Comparison of ENCODE assay signal across 25 mouse cellular contexts in the genomic region with DNA sequence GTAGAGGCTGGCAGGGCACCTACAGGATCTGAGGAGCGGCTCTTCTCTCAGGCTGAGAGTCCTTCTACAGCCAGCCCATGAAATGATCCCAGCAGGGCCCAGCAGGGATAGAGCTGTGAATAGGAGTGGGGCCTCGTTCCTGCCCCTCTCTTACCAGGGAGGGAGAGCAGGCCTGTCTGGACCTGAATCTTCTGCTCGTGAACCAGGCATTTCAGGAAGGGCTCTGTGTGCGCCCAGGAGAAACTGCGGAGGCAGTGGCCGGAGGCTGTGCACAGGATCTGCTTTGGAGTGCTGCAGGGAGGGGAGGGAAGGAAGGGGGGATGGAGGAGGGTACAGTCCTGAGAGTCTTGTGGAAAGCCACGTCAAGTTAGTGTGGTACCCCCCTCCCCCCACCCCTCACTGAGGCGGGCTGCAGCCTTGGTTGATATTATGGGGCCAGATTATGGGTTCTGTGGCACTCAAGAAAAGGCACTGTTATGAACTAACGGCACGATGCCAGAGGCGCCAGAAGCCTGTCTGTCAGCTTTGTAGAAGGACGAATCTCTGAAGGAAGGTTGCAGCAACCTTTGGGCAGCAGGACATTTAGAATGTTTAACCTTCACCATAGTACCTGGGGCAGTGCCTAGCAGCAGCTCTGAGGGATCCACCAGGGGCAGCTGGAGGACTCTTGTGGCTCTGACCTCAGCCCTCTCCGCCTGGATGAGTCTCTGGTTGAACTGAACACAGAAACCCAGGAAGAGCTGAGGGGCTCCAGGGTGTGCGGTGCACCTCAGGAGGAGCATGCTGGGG. TPM values are rescaled to one million over a fixed set of nuclear protein-coding genes. Genes with fewer than 3 reads are reported as not detected.
DNase-seq lines count a peak whose midpoint lies in the region; ATAC-seq and TF ChIP-seq lines count a peak whose summit lies in the region.
"Had no signal": no experiment of that assay in that cellular context is flagged by ENCODE, and none has a peak within 500 bp of the region (broad histone marks: within the 10 kb centered on the region; RNA-seq: fewer than 3 reads in every experiment).

No protein-coding gene starts in this region.

- H3K9me3 ChIP-seq in forebrain, embryonic 15.5 days, result no peaks in the 10 kb centered on the region
- no peaks in the 10 kb centered on the region for H3K9me3 ChIP-seq in forebrain, postnatal 0 days (ENCODE audit: low read length)
- no peaks in the 10 kb centered on the region for H3K9me3 ChIP-seq in kidney, embryonic 16.5 days (ENCODE audit: low read length)
- H3K9me3 ChIP-seq in stomach, embryonic 16.5 days (replicated peaks; ENCODE audit: control insufficient read depth, low read length), result no peaks in the 10 kb centered on the region
- H3K9me3 ChIP-seq: forebrain, embryonic 13.5 days; G1E; liver, embryonic 13.5 days; lung, embryonic 15.5 days; midbrain, embryonic 10.5 days had no signal

- no peaks in the 10 kb centered on the region; the same call in 1 of the 2 replicates for H3K4me1 ChIP-seq in forebrain, embryonic 15.5 days
- H3K4me1 ChIP-seq in forebrain, postnatal 0 days (ENCODE audit: insufficient read depth), result 0 out of 2 replicates have a peak, but pooled peaks cover 4% of the 10 kb centered on the region
- peaks cover 5% of the 10 kb centered on the region; the same call in 1 of the 2 replicates for H3K4me1 ChIP-seq in kidney, embryonic 16.5 days (ENCODE audit: insufficient read depth, low read length)
- H3K4me1 ChIP-seq in stomach, embryonic 16.5 days (ENCODE audit: control insufficient read depth, insufficient read depth, low read length), result peaks cover 3% of the 10 kb centered on the region; the same call in 1 of the 2 replicates

- no peak overlapping the region for H3K27ac ChIP-seq in forebrain, embryonic 15.5 days (replicated peaks)
- H3K27ac ChIP-seq in forebrain, postnatal 0 days (ENCODE audit: low read depth, low read length), result no peak overlapping the region
- H3K27ac ChIP-seq in kidney, embryonic 16.5 days (ENCODE audit: low read length), result no peak overlapping the region
- H3K27ac ChIP-seq in stomach, embryonic 16.5 days (ENCODE audit: low read length), result peak overlapping the region; percentile 66
- H3K27ac ChIP-seq: forebrain, embryonic 13.5 days; hindbrain, embryonic 14.5 days; liver, embryonic 13.5 days; lung, embryonic 15.5 days; macrophage; midbrain, embryonic 10.5 days had no signal

- H3K36me3 ChIP-seq in forebrain, embryonic 15.5 days, result peaks cover 25% of the 10 kb centered on the region
- H3K36me3 ChIP-seq in forebrain, postnatal 0 days (ENCODE audit: insufficient read depth), result peaks cover 48% of the 10 kb centered on the region
- H3K36me3 ChIP-seq in kidney, embryonic 16.5 days (ENCODE audit: insufficient read depth, low read length), result peaks cover 31% of the 10 kb centered on the region
- peaks cover 11% of the 10 kb centered on the region for H3K36me3 ChIP-seq in stomach, embryonic 16.5 days (ENCODE audit: control insufficient read depth, insufficient read depth, low read length)

- H3K4me3 ChIP-seq in forebrain, embryonic 15.5 days, result no peak overlapping the region
- H3K4me3 ChIP-seq in forebrain, postnatal 0 days (ENCODE audit: low read depth, low read length), result no peak overlapping the region
- no peak overlapping the region for H3K4me3 ChIP-seq in kidney, embryonic 16.5 days (ENCODE audit: low read length)
- no peak overlapping the region for H3K4me3 ChIP-seq in stomach, embryonic 16.5 days (replicated peaks; ENCODE audit: low read length)
- H3K4me3 ChIP-seq: erythroblast, embryonic 14.5 days; forebrain, embryonic 13.5 days; liver, embryonic 13.5 days; lung, embryonic 15.5 days; midbrain, embryonic 10.5 days had no signal

- 0 out of 2 replicates have a peak, but pooled peaks have one; percentile 17 for ATAC-seq in forebrain, embryonic 15.5 days (replicated peaks)
- no peak for ATAC-seq in forebrain, postnatal 0 days
- no peak for ATAC-seq in kidney, embryonic 16.5 days (ENCODE audit: low FRiP score, low TSS enrichment)
- ATAC-seq in stomach, embryonic 16.5 days (ENCODE audit: insufficient read depth, low FRiP score), result no peak
- ATAC-seq: forebrain, embryonic 13.5 days had no signal

- no peaks in the 10 kb centered on the region for H3K27me3 ChIP-seq in forebrain, embryonic 15.5 days
- H3K27me3 ChIP-seq in forebrain, postnatal 0 days (ENCODE audit: insufficient read depth, low read length), result no peaks in the 10 kb centered on the region
- H3K27me3 ChIP-seq in kidney, embryonic 16.5 days (ENCODE audit: insufficient read depth, low read length), result no peaks in the 10 kb centered on the region
- no peaks in the 10 kb centered on the region for H3K27me3 ChIP-seq in stomach, embryonic 16.5 days (ENCODE audit: control insufficient read depth, insufficient read depth, low read length)
- H3K27me3 ChIP-seq: forebrain, embryonic 13.5 days; lung, embryonic 15.5 days had no signal

- no peak for DNase-seq in forebrain, postnatal 0 days
- DNase-seq in kidney, adult 8-10 months, result peak; percentile 58 to 76
- DNase-seq in kidney, adult 9 months, result peak; percentile 78
- no peak for DNase-seq in left cerebral cortex, adult 11 months (ENCODE audit: low spot score)
- DNase-seq in ovary, postnatal 10 days (ENCODE audit: low spot score), result no peak
- DNase-seq: adrenal gland, postnatal 25 days; cerebellum, adult 11 months; cerebellum, postnatal 25 days; embryo, embryonic 11 days; gastrocnemius, postnatal 25 days; heart, postnatal 14 days; left cerebral cortex, postnatal 4 days; liver, embryonic 13.5 days had no signal

- WGBS in forebrain, embryonic 15.5 days, result 82% methylated on average over 14 of the region's 14 CpGs
- 74% methylated on average over 14 of the region's 14 CpGs for WGBS in forebrain, postnatal 0 days
- WGBS in kidney, embryonic 16.5 days, result 74% methylated on average over 14 of the region's 14 CpGs
- 68% methylated on average over 14 of the region's 14 CpGs for WGBS in stomach, embryonic 16.5 days

- no peak overlapping the region for H3K9ac ChIP-seq in forebrain, embryonic 15.5 days (replicated peaks)
- H3K9ac ChIP-seq in forebrain, postnatal 0 days, result no peak overlapping the region
- H3K9ac ChIP-seq in kidney, embryonic 16.5 days (replicated peaks; ENCODE audit: low read length), result no peak overlapping the region
- H3K9ac ChIP-seq in stomach, embryonic 16.5 days (ENCODE audit: low read length), result peak overlapping the region; percentile 27; the same call in 1 of the 2 replicates
- H3K9ac ChIP-seq: forebrain, embryonic 13.5 days; hindbrain, embryonic 14.5 days; liver, embryonic 13.5 days; lung, embryonic 15.5 days had no signal

- TF ChIP-seq CTCF in forebrain, postnatal 0 days (IDR thresholded peaks at IDR 0.05; ENCODE audit: low read depth), result no peak

- H3K4me2 ChIP-seq in forebrain, embryonic 15.5 days (replicated peaks), result no peak overlapping the region
- no peak overlapping the region for H3K4me2 ChIP-seq in forebrain, postnatal 0 days (ENCODE audit: low read depth)
- H3K4me2 ChIP-seq in kidney, embryonic 16.5 days (replicated peaks; ENCODE audit: low read depth, low read length), result no peak overlapping the region
- H3K4me2 ChIP-seq in stomach, embryonic 16.5 days (ENCODE audit: low read depth, low read length), result no peak overlapping the region
- H3K4me2 ChIP-seq: forebrain, embryonic 13.5 days; heart, embryonic 11.5 days; hindbrain, embryonic 14.5 days; liver, embryonic 13.5 days; lung, embryonic 15.5 days had no signal

RNA-seq across cellular contexts. Expression of a gene that starts 6.1 kb away (rescaled TPM):
- 16.9 and 18.5 TPM in 2 replicates for polyA plus RNA-seq in forebrain, embryonic 15.5 days (2015; fragmentation: Nextera tagmentation; extraction: Ambion mirVana)
- total RNA-seq in forebrain, postnatal 0 days (2014; rRNA removed), result 17.6 and 19.5 TPM in 2 replicates
- polyA plus RNA-seq in forebrain, postnatal 0 days (2015; fragmentation: Nextera tagmentation; extraction: Ambion mirVana), result 23.5 and 26.1 TPM in 2 replicates
- polyA plus RNA-seq in kidney, embryonic 16.5 days (2015; fragmentation: Nextera tagmentation; extraction: Ambion mirVana), result 14.0 and 14.7 TPM in 2 replicates
- 5.8 and 6.9 TPM in 2 replicates for polyA plus RNA-seq in stomach, embryonic 16.5 days (2015; fragmentation: Nextera tagmentation; extraction: Ambion mirVana)
- polyA plus RNA-seq: erythroblast, embryonic 14.5 days had no signal

RNA-seq across cellular contexts. Expression of a gene that starts 12.4 kb away (rescaled TPM):
- 0.92 and 1.1 TPM in 2 replicates for polyA plus RNA-seq in forebrain, embryonic 15.5 days (2015; fragmentation: Nextera tagmentation; extraction: Ambion mirVana)
- 2.5 and 3.0 TPM in 2 replicates for total RNA-seq in forebrain, postnatal 0 days (2014; rRNA removed)
- 0.88 and 1.3 TPM in 2 replicates for polyA plus RNA-seq in forebrain, postnatal 0 days (2015; fragmentation: Nextera tagmentation; extraction: Ambion mirVana)
- polyA plus RNA-seq in kidney, embryonic 16.5 days (2015; fragmentation: Nextera tagmentation; extraction: Ambion mirVana), result 0.91 and 1.2 TPM in 2 replicates
- 4.9 and 5.4 TPM in 2 replicates for polyA plus RNA-seq in stomach, embryonic 16.5 days (2015; fragmentation: Nextera tagmentation; extraction: Ambion mirVana)

RNA-seq across cellular contexts. Expression of a gene that starts 14.3 kb away (rescaled TPM):
- polyA plus RNA-seq in forebrain, embryonic 15.5 days (2015; fragmentation: Nextera tagmentation; extraction: Ambion mirVana), result 81.3 and 82.0 TPM in 2 replicates
- 28.8 and 31.3 TPM in 2 replicates for total RNA-seq in forebrain, postnatal 0 days (2014; rRNA removed)
- 29.7 and 33.0 TPM in 2 replicates for polyA plus RNA-seq in forebrain, postnatal 0 days (2015; fragmentation: Nextera tagmentation; extraction: Ambion mirVana)
- polyA plus RNA-seq in kidney, embryonic 16.5 days (2015; fragmentation: Nextera tagmentation; extraction: Ambion mirVana), result 113 and 124 TPM in 2 replicates
- 87.7 and 87.9 TPM in 2 replicates for polyA plus RNA-seq in stomach, embryonic 16.5 days (2015; fragmentation: Nextera tagmentation; extraction: Ambion mirVana)

RNA-seq across cellular contexts. Expression of a gene that starts 53.2 kb away (rescaled TPM):
- not detected in 2 replicates for polyA plus RNA-seq in forebrain, embryonic 15.5 days (2015; fragmentation: Nextera tagmentation; extraction: Ambion mirVana)
- 0.10 TPM in 1 of 2 replicates, not detected in the other for total RNA-seq in forebrain, postnatal 0 days (2014; rRNA removed)
- not detected in 2 replicates for polyA plus RNA-seq in forebrain, postnatal 0 days (2015; fragmentation: Nextera tagmentation; extraction: Ambion mirVana)
- polyA plus RNA-seq in kidney, embryonic 16.5 days (2015; fragmentation: Nextera tagmentation; extraction: Ambion mirVana), result 0.15 and 0.22 TPM in 2 replicates
- polyA plus RNA-seq in stomach, embryonic 16.5 days (2015; fragmentation: Nextera tagmentation; extraction: Ambion mirVana), result 0.15 and 0.22 TPM in 2 replicates
- total RNA-seq: layer of hippocampus, adult 18-20 months; left cerebral cortex, postnatal 4 days had no signal
- polyA plus RNA-seq: forebrain, embryonic 13.5 days; hindbrain, embryonic 14.5 days; midbrain, embryonic 10.5 days had no signal

RNA-seq across cellular contexts. Expression of a gene that starts 54.4 kb away (rescaled TPM):
- 5.3 and 6.2 TPM in 2 replicates for polyA plus RNA-seq in forebrain, embryonic 15.5 days (2015; fragmentation: Nextera tagmentation; extraction: Ambion mirVana)
- total RNA-seq in forebrain, postnatal 0 days (2014; rRNA removed), result 6.2 and 7.3 TPM in 2 replicates
- 8.0 and 8.1 TPM in 2 replicates for polyA plus RNA-seq in forebrain, postnatal 0 days (2015; fragmentation: Nextera tagmentation; extraction: Ambion mirVana)
- polyA plus RNA-seq in kidney, embryonic 16.5 days (2015; fragmentation: Nextera tagmentation; extraction: Ambion mirVana), result 7.3 and 7.4 TPM in 2 replicates
- polyA plus RNA-seq in stomach, embryonic 16.5 days (2015; fragmentation: Nextera tagmentation; extraction: Ambion mirVana), result 13.7 and 17.1 TPM in 2 replicates

Comparison
In these comparisons a context has a peak if more than half of its experiments do, and no peak if none do; other contexts are left out.
1. DNase-seq: peak in kidney, adult 8-10 months (2 of 2) and kidney, adult 9 months (single experiment); none in forebrain, postnatal 0 days (single experiment), left cerebral cortex, adult 11 months (single experiment) and ovary, postnatal 10 days (single experiment).